Mouse (Mus musculus) lung, postnatal 14 days (tissue): Measurements from ENCODE around the gene Neurl1b.
A peak's percentile ranks its signal among the peaks of the same experiment; 100 is the strongest.

Experiments used
- DNase-seq: peaks from one replicate; pipeline ENCODE4 v3.0.0; 2021

Neurl1b gene

GRCm38 (mm10) chr17:26414523-26415354, at the start of gene Neurl1b:
TSS of gene Neurl1b (plus strand) at chr17:26414829.
- DNase-seq = peak; percentile 71

GRCm38 (mm10) chr17:26366792-26367191, 47.8 kb upstream of the Neurl1b start:
- no peak for DNase-seq

GRCm38 (mm10) chr17:26368336-26368992, 46.2 kb upstream of the Neurl1b start:
- peak; percentile 85 for DNase-seq

- DNase-seq = peak; percentile 76
Observed at GRCm38 (mm10) chr17:26370521-26371245, 43.9 kb upstream of the Neurl1b start.

GRCm38 (mm10) chr17:26371246-26371535, 43.4 kb upstream of the Neurl1b start:
- no peak for DNase-seq

- no peak for DNase-seq
Observed at GRCm38 (mm10) chr17:26373211-26373610, 41.4 kb upstream of the Neurl1b start.

- no peak for DNase-seq
Observed at GRCm38 (mm10) chr17:26376416-26376815, 38.2 kb upstream of the Neurl1b start.

GRCm38 (mm10) chr17:26376994-26377744, 37.5 kb upstream of the Neurl1b start:
- DNase-seq = no peak

GRCm38 (mm10) chr17:26380280-26380985, 34.2 kb upstream of the Neurl1b start:
- no peak for DNase-seq

- no peak for DNase-seq
Observed at GRCm38 (mm10) chr17:26380986-26381446, 33.6 kb upstream of the Neurl1b start.

- no peak for DNase-seq
Observed at GRCm38 (mm10) chr17:26381613-26382012, 33.0 kb upstream of the Neurl1b start.

- no peak for DNase-seq
Observed at GRCm38 (mm10) chr17:26382176-26382575, 32.5 kb upstream of the Neurl1b start.

- no peak for DNase-seq
Observed at GRCm38 (mm10) chr17:26382687-26383086, 31.9 kb upstream of the Neurl1b start.

- DNase-seq = no peak
Observed at GRCm38 (mm10) chr17:26384111-26384510, 30.5 kb upstream of the Neurl1b start.

GRCm38 (mm10) chr17:26385252-26386130, 29.1 kb upstream of the Neurl1b start:
- DNase-seq = peak; percentile 47

- no peak for DNase-seq
Observed at GRCm38 (mm10) chr17:26386131-26386481, 28.5 kb upstream of the Neurl1b start.

GRCm38 (mm10) chr17:26388106-26388505, 26.5 kb upstream of the Neurl1b start:
- no peak for DNase-seq

GRCm38 (mm10) chr17:26389241-26389640, 25.4 kb upstream of the Neurl1b start:
- no peak for DNase-seq

GRCm38 (mm10) chr17:26390666-26391065, 24.0 kb upstream of the Neurl1b start:
- no peak for DNase-seq

- DNase-seq = no peak
Observed at GRCm38 (mm10) chr17:26392355-26392754, 22.3 kb upstream of the Neurl1b start.

- no peak for DNase-seq
Observed at GRCm38 (mm10) chr17:26396765-26397164, 17.9 kb upstream of the Neurl1b start.
